Mouse (Mus musculus) intestine, postnatal 0 days (tissue): ENCODE data around the gene Bbs9. TPM values are rescaled to one million over a fixed set of nuclear protein-coding genes. Genes with fewer than 3 reads are reported as not detected.

Experiments
- ATAC-seq: fragments of 200-750 bp; cut with Nextera tagmentation; 2 replicates; pipeline ENCODE4 v1.8.0; 2017; ENCODE audit warnings: mild to moderate bottlenecking, moderate TSS enrichment, moderate library complexity
- H3K27ac ChIP-seq: fragments of 300-500 bp; sonication (generic); 2 replicates; pipeline ENCODE4 v1.5.1; 2014; ENCODE audit warnings: mild to moderate bottlenecking, low read depth, low read length, moderate library complexity
- H3K27me3 ChIP-seq: fragments of 300-500 bp; sonication (generic); replicated peaks from 2 replicates; pipeline ENCODE4 v1.6.1; 2014; ENCODE audit warnings: low read length, mixed read lengths; ENCODE audit not compliant: control insufficient read depth, insufficient read depth
- H3K36me3 ChIP-seq: fragments of 300-500 bp; sonication (generic); 2 replicates; pipeline ENCODE4 v1.6.1; 2014; ENCODE audit warnings: mild to moderate bottlenecking, moderate library complexity; ENCODE audit not compliant: control insufficient read depth, insufficient read depth
- H3K4me1 ChIP-seq: fragments of 300-500 bp; sonication (generic); replicated peaks from 2 replicates; pipeline ENCODE4 v1.6.1; 2014; ENCODE audit warnings: antibody characterized with exemption, low read length, mixed read lengths; ENCODE audit not compliant: control insufficient read depth, insufficient read depth
- H3K4me2 ChIP-seq: fragments of 300-500 bp; sonication (generic); replicated peaks from 2 replicates; pipeline ENCODE4 v1.6.1; 2014; ENCODE audit warnings: low read depth, mild to moderate bottlenecking, moderate library complexity
- H3K4me3 ChIP-seq: fragments of 300-500 bp; sonication (generic); 2 replicates; pipeline ENCODE4 v1.5.1; 2014; ENCODE audit warnings: low read depth, low read length
- H3K9ac ChIP-seq: fragments of 300-500 bp; sonication (generic); 2 replicates; pipeline ENCODE4 v1.6.1; 2014; ENCODE audit warnings: mild to moderate bottlenecking, low read depth, low read length
- H3K9me3 ChIP-seq: fragments of 300-500 bp; sonication (generic); 2 replicates; pipeline ENCODE4 v1.6.1; 2016; ENCODE audit warnings: mixed run types; ENCODE audit not compliant: control insufficient read depth
- CTCF ChIP-seq: sonication (generic); IDR thresholded peaks from 2 replicates; pipeline ENCODE4 v1.5.1; 2016; ENCODE audit warnings: low read depth, mild to moderate bottlenecking, control low read depth, antibody characterized with exemption, moderate library complexity
- WGBS: fragments of 180-500 bp; shearing (Covaris S2); extraction: QIAGEN DNeasy Blood & Tissue Kit; methylation state at CpG from one replicate; pipeline ENCODE4 v1.1.7; 2014; 5-methylcytosine and 5-hydroxymethylcytosine counted together
- polyA plus RNA-seq: library from polyadenylated mRNA; unstranded; fragments of >200 nt; fragmentation: Nextera tagmentation; extraction: Ambion mirVana; gene quantifications from 2 replicates; pipeline ENCODE4 v1.2.1, GENCODE M21; 2015

The Bbs9 gene
- polyA plus RNA-seq, 1 experiment from 2014 or later, result 4.9 TPM

DNA sequence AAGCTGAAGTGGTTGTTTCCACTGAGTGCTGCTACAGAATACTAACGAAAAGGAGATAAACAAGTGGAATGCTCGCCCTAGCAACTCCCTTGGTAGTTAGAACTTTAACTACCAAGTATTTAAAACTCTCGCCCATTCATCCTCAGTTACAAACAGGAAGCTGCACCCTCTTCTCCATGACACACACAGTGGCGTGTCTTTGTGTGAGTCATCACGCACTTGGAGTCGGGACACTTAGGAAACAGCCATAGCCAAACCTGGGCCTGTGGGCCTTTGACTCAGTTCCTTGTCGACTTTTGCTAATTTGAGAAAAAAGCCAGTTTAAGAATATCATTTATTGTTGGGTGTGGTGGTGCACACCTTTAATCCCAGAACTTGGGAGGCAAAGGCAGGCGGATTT is 189.6 kb downstream of the Bbs9 start:
- no peak for TF ChIP-seq CTCF
- no peak for ATAC-seq
- no peak overlapping the region for H3K27ac ChIP-seq
- no peak overlapping the region for H3K4me3 ChIP-seq
- H3K9ac ChIP-seq, result no peak overlapping the region
- H3K4me2 ChIP-seq, result no peak overlapping the region
- 84% methylated on average over 8 of the region's 8 CpGs for WGBS
- no peaks in the 10 kb centered on the region for H3K4me1 ChIP-seq
- no peaks in the 10 kb centered on the region for H3K9me3 ChIP-seq
- no peaks in the 10 kb centered on the region for H3K27me3 ChIP-seq
- no peaks in the 10 kb centered on the region for H3K36me3 ChIP-seq

DNA sequence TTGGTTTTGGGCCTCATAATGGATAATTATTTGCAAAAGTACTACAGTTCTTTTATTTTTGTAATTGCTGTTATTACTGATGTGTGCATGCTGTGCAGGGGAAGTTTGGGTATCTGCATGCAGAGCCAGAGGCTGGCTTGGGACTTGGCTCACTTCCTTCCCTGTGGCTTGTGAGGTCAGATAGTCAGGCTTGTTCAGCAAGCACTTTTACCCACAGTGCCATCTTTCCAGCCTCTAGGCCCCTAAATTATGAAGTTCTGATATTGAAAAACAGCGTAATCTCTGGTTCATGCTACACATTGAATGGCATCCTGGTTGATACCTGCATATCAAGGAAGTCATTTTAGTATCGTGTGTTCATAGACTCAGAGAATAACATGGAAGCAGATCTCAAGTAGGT is 197.4 kb downstream of the Bbs9 start:
- Histone ChIP-seq H3K9ac (no peak overlapping the region), H3K4me2 (no peak overlapping the region), H3K4me1 (no peaks in the 10 kb centered on the region), H3K27me3 (no peaks in the 10 kb centered on the region), H3K9me3 (no peaks in the 10 kb centered on the region), H3K27ac (no peak overlapping the region), H3K36me3 (no peaks in the 10 kb centered on the region), H3K4me3 (no peak overlapping the region)
- no peak for TF ChIP-seq CTCF
- no peak for ATAC-seq
- WGBS, result 91% methylated on average over 2 of the region's 2 CpGs

DNA sequence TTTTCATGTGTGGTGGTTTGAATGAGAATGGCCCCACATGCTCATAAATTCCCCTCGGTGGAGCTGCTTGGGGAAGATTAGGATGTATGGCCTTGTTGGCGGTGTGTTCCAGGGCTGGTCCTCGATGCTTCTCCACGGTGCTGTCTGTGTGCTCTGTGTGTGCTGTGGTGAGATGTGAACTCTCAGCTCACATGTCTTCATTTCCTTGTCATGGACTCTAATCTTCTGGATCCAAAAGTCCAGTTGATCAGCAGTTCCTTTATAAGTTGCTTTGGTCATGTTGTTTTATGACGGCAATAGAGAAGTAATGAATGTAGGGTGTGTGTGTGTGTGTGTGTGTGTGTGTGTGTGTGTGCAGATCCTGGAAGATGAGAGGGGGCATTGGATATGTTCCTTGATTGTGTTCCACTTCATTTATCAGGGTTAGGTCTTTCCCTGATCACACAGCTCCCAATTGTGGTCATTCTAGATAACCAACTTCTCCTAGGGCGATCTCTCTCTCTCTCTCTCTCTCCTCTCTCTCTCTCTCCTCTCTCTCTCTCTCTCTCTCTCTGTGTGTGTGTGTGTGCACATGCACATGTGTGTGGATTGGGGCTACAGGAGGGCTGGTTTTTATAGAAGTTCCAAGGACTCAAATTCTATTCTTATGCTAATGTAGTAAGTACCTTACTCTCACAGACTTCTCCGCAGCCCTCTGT is 201.8 kb downstream of the Bbs9 start:
- Histone ChIP-seq H3K4me3 (no peak overlapping the region), H3K27me3 (no peaks in the 10 kb centered on the region), H3K4me1 (no peaks in the 10 kb centered on the region), H3K9ac (no peak overlapping the region), H3K4me2 (no peak overlapping the region), H3K27ac (no peak overlapping the region), H3K36me3 (no peaks in the 10 kb centered on the region), H3K9me3 (no peaks in the 10 kb centered on the region)
- ATAC-seq, result peak; percentile 77
- no peak for TF ChIP-seq CTCF
- 66% methylated on average over 7 of the region's 7 CpGs for WGBS

DNA sequence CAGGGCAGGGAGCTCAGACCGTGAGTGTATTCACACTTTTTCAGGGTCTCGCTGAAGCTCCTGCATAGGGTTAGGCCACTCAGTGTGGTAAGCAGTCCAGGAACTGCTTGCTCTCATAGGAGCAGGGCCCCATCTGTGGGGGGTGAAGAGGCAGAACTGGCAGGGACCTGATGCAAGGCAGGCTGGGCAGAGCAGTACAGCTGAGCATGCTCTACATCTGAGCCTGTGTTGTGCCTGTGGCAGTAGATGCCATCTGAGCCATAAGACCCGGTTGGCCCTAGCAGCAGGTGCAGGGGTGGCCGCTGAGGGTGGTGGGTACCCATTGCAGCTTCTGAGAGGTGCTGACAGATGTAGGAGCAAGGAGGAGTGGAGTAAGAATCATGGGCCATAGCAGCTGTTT is 202.5 kb downstream of the Bbs9 start:
- TF ChIP-seq CTCF, result no peak
- no peak for ATAC-seq
- Histone ChIP-seq H3K9ac (no peak overlapping the region), H3K27ac (no peak overlapping the region), H3K36me3 (no peaks in the 10 kb centered on the region), H3K9me3 (no peaks in the 10 kb centered on the region), H3K27me3 (no peaks in the 10 kb centered on the region), H3K4me2 (no peak overlapping the region), H3K4me1 (no peaks in the 10 kb centered on the region), H3K4me3 (no peak overlapping the region)
- WGBS, result 83% methylated on average over 4 of the region's 4 CpGs

DNA sequence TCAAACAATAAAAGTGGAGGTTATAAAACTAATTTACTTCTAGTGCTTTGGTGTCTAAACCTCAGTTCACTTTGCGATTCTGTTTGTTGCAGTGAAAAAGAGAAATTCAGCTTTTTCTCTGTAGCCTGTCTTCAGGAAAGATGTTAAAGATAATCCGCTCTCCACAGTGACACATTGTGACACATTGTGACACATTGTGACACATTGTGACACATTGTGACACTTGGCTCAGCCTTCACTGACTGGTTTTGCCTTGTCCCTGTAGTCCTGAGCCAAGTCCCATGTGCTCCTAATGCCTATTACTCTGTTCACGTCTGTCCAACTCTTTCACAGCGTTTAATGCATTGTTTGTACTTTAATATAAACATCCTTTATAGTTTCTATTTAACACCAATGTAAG is 203.0 kb downstream of the Bbs9 start:
- H3K9ac ChIP-seq, result no peak overlapping the region
- H3K27ac ChIP-seq, result no peak overlapping the region
- H3K27me3 ChIP-seq, result no peaks in the 10 kb centered on the region
- no peaks in the 10 kb centered on the region for H3K4me1 ChIP-seq
- H3K36me3 ChIP-seq, result no peaks in the 10 kb centered on the region
- ATAC-seq, result no peak
- WGBS, result 68% methylated on average over 4 of the region's 4 CpGs
- H3K9me3 ChIP-seq, result no peaks in the 10 kb centered on the region
- H3K4me3 ChIP-seq, result no peak overlapping the region
- H3K4me2 ChIP-seq, result no peak overlapping the region
- no peak for TF ChIP-seq CTCF

DNA sequence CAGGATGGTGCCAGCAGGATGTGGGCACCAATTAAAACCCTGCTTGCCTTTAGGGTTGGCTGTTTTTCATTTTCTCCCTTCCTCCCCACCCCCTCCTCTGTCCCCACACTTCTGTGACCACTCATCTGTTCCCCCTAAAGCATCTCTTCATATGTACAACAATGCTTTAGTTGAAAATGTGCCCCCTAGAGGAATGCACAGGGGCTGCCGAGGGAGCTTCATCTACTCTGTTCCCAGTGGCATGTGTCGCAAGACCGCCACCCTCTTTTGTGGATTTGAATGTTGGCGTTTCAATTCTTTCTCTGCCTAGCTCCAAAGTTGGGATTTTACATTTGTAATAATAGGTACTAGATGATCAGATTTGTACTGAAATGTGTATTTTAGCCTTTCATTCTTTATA is 204.0 kb downstream of the Bbs9 start:
- 92% methylated on average over 4 of the region's 4 CpGs for WGBS
- no peak for ATAC-seq
- no peak overlapping the region for H3K4me3 ChIP-seq

DNA sequence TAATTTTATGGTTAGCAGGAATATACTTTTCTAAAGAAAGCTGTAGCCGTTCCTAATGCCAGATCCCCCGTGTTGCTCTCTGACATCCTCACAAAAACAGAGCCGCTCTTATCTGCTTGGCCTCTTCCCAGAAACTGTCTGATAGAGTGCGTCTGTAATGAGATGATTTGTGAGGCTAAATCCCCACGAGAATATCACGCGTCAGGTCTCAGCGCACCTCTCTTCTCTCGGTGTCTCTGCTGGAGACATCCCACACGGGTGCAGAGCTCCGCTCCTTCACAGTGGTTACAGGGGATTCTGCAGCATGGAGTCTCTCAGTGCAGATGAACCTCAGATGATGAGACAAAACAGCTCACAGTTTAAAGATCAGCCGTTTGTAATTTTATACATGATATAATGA is 204.5 kb downstream of the Bbs9 start:
- H3K4me3 ChIP-seq, result no peak overlapping the region
- H3K9me3 ChIP-seq, result no peaks in the 10 kb centered on the region
- no peak for ATAC-seq
- no peaks in the 10 kb centered on the region for H3K4me1 ChIP-seq
- TF ChIP-seq CTCF, result no peak
- no peaks in the 10 kb centered on the region for H3K36me3 ChIP-seq
- no peak overlapping the region for H3K9ac ChIP-seq
- no peaks in the 10 kb centered on the region for H3K27me3 ChIP-seq
- H3K27ac ChIP-seq, result no peak overlapping the region
- H3K4me2 ChIP-seq, result no peak overlapping the region
- WGBS, result 80% methylated on average over 12 of the region's 12 CpGs

More for the DNA sequence above, 204.0 kb downstream of the Bbs9 start:
- no peaks in the 10 kb centered on the region for H3K9me3 ChIP-seq
- no peak overlapping the region for H3K9ac ChIP-seq
- peak; percentile 23; the same call in 1 of the 2 replicates for TF ChIP-seq CTCF
- no peaks in the 10 kb centered on the region for H3K36me3 ChIP-seq
- no peaks in the 10 kb centered on the region for H3K27me3 ChIP-seq
- H3K27ac ChIP-seq, result no peak overlapping the region
- H3K4me2 ChIP-seq, result no peak overlapping the region
- H3K4me1 ChIP-seq, result no peaks in the 10 kb centered on the region
